Comparison of ENCODE assay signal across 12 mouse cellular contexts in the genomic region with DNA sequence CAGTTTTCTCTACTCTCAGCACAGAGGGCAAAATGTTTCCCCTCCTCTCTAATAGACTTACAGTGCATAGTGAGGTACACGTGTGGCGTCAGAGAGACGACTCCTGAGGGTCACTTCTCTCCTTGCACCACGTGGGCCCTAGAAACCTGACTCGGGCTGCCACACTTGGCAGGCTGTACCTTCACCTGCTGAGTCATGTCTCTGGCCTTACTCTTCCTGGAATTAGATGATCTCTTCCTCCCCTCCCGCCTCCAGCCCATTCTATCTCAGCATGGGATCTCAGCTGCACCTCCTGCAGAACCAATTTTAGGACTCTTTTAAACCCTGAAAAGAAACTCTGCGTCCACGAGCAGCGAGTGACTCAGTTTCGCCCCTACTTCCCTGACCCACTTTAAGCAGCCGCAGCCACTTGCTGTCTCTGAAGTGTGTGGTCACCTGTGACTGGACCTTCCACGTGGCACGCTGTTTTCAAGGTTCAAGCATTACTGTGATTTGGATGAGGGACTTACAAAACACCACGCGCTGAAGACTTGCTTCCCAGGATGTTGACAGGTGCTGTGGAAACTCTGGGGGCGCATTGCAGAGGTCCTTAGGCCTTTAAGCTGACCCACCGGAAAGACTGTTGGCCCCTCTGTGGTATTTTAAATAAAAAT.
DNase-seq lines count a peak whose midpoint lies in the region; ATAC-seq and TF ChIP-seq lines count a peak whose summit lies in the region.
"Had no signal": no experiment of that assay in that cellular context is flagged by ENCODE, and none has a peak within 500 bp of the region (broad histone marks: within the 10 kb centered on the region; RNA-seq: fewer than 3 reads in every experiment).

No protein-coding gene starts in this region.

- 28% methylated on average over 17 of the region's 17 CpGs for WGBS in cerebellum, adult 2 months
- WGBS in kidney, adult 2 months: 51% methylated on average over 17 of the region's 17 CpGs

- H3K4me1 ChIP-seq in cerebellum, adult 2 months (ENCODE audit: control insufficient read depth, insufficient read depth, low read length): peaks cover 5% of the 10 kb centered on the region; the same call in 1 of the 2 replicates
- H3K4me1 ChIP-seq in kidney, adult 2 months (ENCODE audit: control insufficient read depth, insufficient read depth, low read length): no peaks in the 10 kb centered on the region

- no peaks in the 10 kb centered on the region for H3K36me3 ChIP-seq in kidney, adult 2 months (ENCODE audit: control insufficient read depth, insufficient read depth, low read length)
- H3K36me3 ChIP-seq: heart, embryonic 15.5 days; limb, embryonic 13.5 days had no signal

- H3K27ac ChIP-seq in cerebellum, adult 2 months (ENCODE audit: insufficient read depth, low read length): no peak overlapping the region
- no peak overlapping the region for H3K27ac ChIP-seq in kidney, adult 2 months (ENCODE audit: insufficient read depth, low read depth, low read length)
- H3K27ac ChIP-seq: heart, embryonic 15.5 days; limb, embryonic 13.5 days had no signal

- DNase-seq in cerebellum, adult 2 months: peak; percentile 40 to 48
- DNase-seq in cerebellum, adult 11 months: no peak
- peak; percentile 43 for DNase-seq in kidney, adult 2 months
- DNase-seq in kidney, postnatal 14 days: no peak
- DNase-seq in adrenal gland, adult 8-10 months: peak; percentile 47
- DNase-seq in left cerebral cortex, postnatal 14 days (ENCODE audit: low spot score in 2 of 2): no peak
- no peak for DNase-seq in spleen, adult 12 weeks (ENCODE audit: low spot score)
- DNase-seq: B cell, adult 2 months; forebrain, postnatal 0 days had no signal

- TF ChIP-seq POLR2A in cerebellum, adult 2 months (IDR thresholded peaks at IDR 0.05; ENCODE audit: borderline replicate concordance, insufficient read depth, low read length): no peak
- no peak for TF ChIP-seq POLR2A in kidney, adult 2 months (IDR thresholded peaks at IDR 0.05; ENCODE audit: low read depth, low read length)

- peak; percentile 22 to 25; a peak in 2 of 4 replicates for ATAC-seq in hematopoietic stem cell, adult 5-6 weeks (replicated peaks in 1 of 2; ENCODE audit: insufficient read depth in 1 of 2, low FRiP score in 2 of 2, low TSS enrichment in 1 of 2, low read depth in 1 of 2, poor library complexity in 2 of 2, severe bottlenecking in 2 of 2)
- ATAC-seq: forebrain, postnatal 0 days had no signal

- intact Hi-C loops in left cerebral cortex, postnatal 14 days (cut with DNase I): no loop called here

- no peak for TF ChIP-seq CTCF in cerebellum, adult 2 months (IDR thresholded peaks at IDR 0.05; ENCODE audit: borderline replicate concordance, insufficient read depth, low read depth, low read length)
- no peak for TF ChIP-seq CTCF in kidney, adult 2 months (conservative IDR thresholded peaks at IDR 0.05; ENCODE audit: insufficient read depth, insufficient read length, low read depth, low read length)

- no peaks in the 10 kb centered on the region for H3K27me3 ChIP-seq in cerebellum, adult 2 months (ENCODE audit: control insufficient read depth, insufficient read depth, low read length)
- no peaks in the 10 kb centered on the region for H3K27me3 ChIP-seq in kidney, adult 2 months (replicated peaks; ENCODE audit: control insufficient read depth, insufficient read depth, low read length)
- H3K27me3 ChIP-seq: heart, embryonic 15.5 days; limb, embryonic 13.5 days had no signal

- H3K4me3 ChIP-seq in cerebellum, adult 2 months (replicated peaks; ENCODE audit: insufficient read depth, low read depth, low read length): no peak overlapping the region
- no peak overlapping the region for H3K4me3 ChIP-seq in kidney, adult 2 months (ENCODE audit: insufficient read depth, low read depth, low read length)
- H3K4me3 ChIP-seq: heart, embryonic 15.5 days; limb, embryonic 13.5 days had no signal

Comparison
In these comparisons a context has a peak if more than half of its experiments do, and no peak if none do; other contexts are left out.
1. DNase-seq: peak in cerebellum, adult 2 months (2 of 2), kidney, adult 2 months (single experiment) and adrenal gland, adult 8-10 months (single experiment); none in cerebellum, adult 11 months (single experiment), kidney, postnatal 14 days (single experiment), left cerebral cortex, postnatal 14 days (0 of 2) and spleen, adult 12 weeks (single experiment).